Mouse (Mus musculus): ENCODE data around the gene 4930524N10Rik. TPM values are rescaled to one million over a fixed set of nuclear protein-coding genes. Genes with fewer than 3 reads are reported as not detected.

The 4930524N10Rik gene
- total RNA-seq (2021) (not detected), polyA plus RNA-seq (2012; rRNA removed) (not detected in 2 replicates)
- long read RNA-seq: 0 reads

- Histone ChIP-seq H3K4me1 (ENCODE audit: control insufficient read depth, insufficient read depth, low read length) (no peaks in the 10 kb centered on the region), H3K27me3 (ENCODE audit: control insufficient read depth, insufficient read depth, low read length) (no peaks in the 10 kb centered on the region), H3K79me2 (replicated peaks; ENCODE audit: control insufficient read depth, insufficient read depth, low read length) (no peaks in the 10 kb centered on the region), H3K4me3 (no peak within 1 kb of the TSS), H3K36me3 (ENCODE audit: control insufficient read depth, insufficient read depth, low read length) (no peaks in the 10 kb centered on the region), H3K27ac (no peak within 1 kb of the TSS), H3K9ac (ENCODE audit: low read depth, low read length) (no peak within 1 kb of the TSS)
- WGBS: 23% methylated on average over 1 of the region's 1 CpGs
- intact Hi-C loops (cut with DNase I): no loop called here
- no peak for DNase-seq
- TF ChIP-seq CTCF (IDR thresholded peaks at IDR 0.05): no peak
- no peak for TF ChIP-seq POLR2A (IDR thresholded peaks at IDR 0.05; ENCODE audit: insufficient read depth, low read depth, low read length)
- no peak for TF ChIP-seq EP300 (IDR thresholded peaks at IDR 0.05; ENCODE audit: insufficient read depth, low read depth, low read length)
Measured at GRCm38 (mm10) chrX:154343292-154343691, at the start of gene 4930524N10Rik. 4930524N10Rik (minus strand) TSS chrX:154343392.

DNA sequence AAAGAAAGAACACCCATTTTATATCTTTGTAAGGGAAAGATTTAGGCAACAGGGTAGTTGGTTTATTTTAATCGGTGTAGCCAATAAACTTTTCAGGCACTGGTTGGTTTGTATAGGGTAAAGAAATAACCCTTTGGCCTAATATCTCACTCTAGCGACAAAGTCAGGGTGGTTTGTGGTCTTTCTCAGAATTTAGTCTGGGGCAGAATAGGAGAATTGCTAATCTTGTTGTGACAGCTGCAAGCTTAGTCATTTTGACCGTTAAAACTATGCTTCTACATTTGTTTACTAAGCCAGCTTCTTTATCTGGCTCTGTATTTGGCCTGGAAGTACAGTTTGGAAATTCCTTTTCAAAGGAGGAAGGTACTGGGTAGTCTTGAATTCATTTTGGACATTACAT lies 6.8 kb upstream of the 4930524N10Rik start:
- Histone ChIP-seq H3K4me1 (ENCODE audit: control insufficient read depth, insufficient read depth, low read length) (no peaks in the 10 kb centered on the region), H3K4me3 (no peak overlapping the region), H3K27ac (no peak overlapping the region), H3K27me3 (ENCODE audit: control insufficient read depth, insufficient read depth, low read length) (no peaks in the 10 kb centered on the region), H3K9ac (ENCODE audit: low read depth, low read length) (no peak overlapping the region), H3K36me3 (ENCODE audit: control insufficient read depth, insufficient read depth, low read length) (no peaks in the 10 kb centered on the region), H3K79me2 (replicated peaks; ENCODE audit: control insufficient read depth, insufficient read depth, low read length) (no peaks in the 10 kb centered on the region)
- intact Hi-C loops (cut with DNase I): no loop called here
- 58% methylated on average over 3 of the region's 3 CpGs for WGBS
- no peak for DNase-seq
- no peak for TF ChIP-seq EP300 (IDR thresholded peaks at IDR 0.05; ENCODE audit: insufficient read depth, low read depth, low read length)
- TF ChIP-seq CTCF (IDR thresholded peaks at IDR 0.05): no peak
- no peak for TF ChIP-seq POLR2A (IDR thresholded peaks at IDR 0.05; ENCODE audit: insufficient read depth, low read depth, low read length)

GRCm38 (mm10) chrX:154349302-154350041 lies 6.3 kb upstream of the 4930524N10Rik start:
- no peaks in the 10 kb centered on the region for H3K36me3 ChIP-seq (ENCODE audit: control insufficient read depth, insufficient read depth, low read length)
- TF ChIP-seq EP300 (IDR thresholded peaks at IDR 0.05; ENCODE audit: insufficient read depth, low read depth, low read length) (no peak), CTCF (IDR thresholded peaks at IDR 0.05) (no peak), POLR2A (IDR thresholded peaks at IDR 0.05; ENCODE audit: insufficient read depth, low read depth, low read length) (no peak)
- 68% methylated on average over 7 of the region's 7 CpGs for WGBS
- H3K27ac ChIP-seq: no peak overlapping the region
- no peaks in the 10 kb centered on the region for H3K79me2 ChIP-seq (replicated peaks; ENCODE audit: control insufficient read depth, insufficient read depth, low read length)
- no peaks in the 10 kb centered on the region for H3K4me1 ChIP-seq (ENCODE audit: control insufficient read depth, insufficient read depth, low read length)
- H3K27me3 ChIP-seq (ENCODE audit: control insufficient read depth, insufficient read depth, low read length): no peaks in the 10 kb centered on the region
- intact Hi-C loops (cut with DNase I): no loop called here
- no peak for DNase-seq
- H3K9ac ChIP-seq (ENCODE audit: low read depth, low read length): no peak overlapping the region
- H3K4me3 ChIP-seq: no peak overlapping the region

- intact Hi-C loops (cut with DNase I): no loop called here
- Histone ChIP-seq H3K27ac (no peak overlapping the region), H3K9ac (ENCODE audit: low read depth, low read length) (no peak overlapping the region), H3K4me3 (no peak overlapping the region), H3K4me1 (ENCODE audit: control insufficient read depth, insufficient read depth, low read length) (no peaks in the 10 kb centered on the region), H3K79me2 (replicated peaks; ENCODE audit: control insufficient read depth, insufficient read depth, low read length) (no peaks in the 10 kb centered on the region), H3K27me3 (ENCODE audit: control insufficient read depth, insufficient read depth, low read length) (no peaks in the 10 kb centered on the region), H3K36me3 (ENCODE audit: control insufficient read depth, insufficient read depth, low read length) (no peaks in the 10 kb centered on the region)
- TF ChIP-seq CTCF (IDR thresholded peaks at IDR 0.05) (no peak), POLR2A (IDR thresholded peaks at IDR 0.05; ENCODE audit: insufficient read depth, low read depth, low read length) (no peak), EP300 (IDR thresholded peaks at IDR 0.05; ENCODE audit: insufficient read depth, low read depth, low read length) (no peak)
- WGBS: 55% methylated on average over 3 of the region's 3 CpGs
- DNase-seq: no peak
Measured at GRCm38 (mm10) chrX:154347933-154348332, 4.7 kb upstream of the 4930524N10Rik start.

Other genes with a start within 250 kb of the 4930524N10Rik start
- not detected for gene Gm15140, start 222.7 kb downstream of the 4930524N10Rik start, total RNA-seq (2021)
- not detected in 2 replicates for gene Gm15140, start 222.7 kb downstream of the 4930524N10Rik start, polyA plus RNA-seq (2012; rRNA removed)
- not detected for gene Samt4, start 138.6 kb upstream of the 4930524N10Rik start, total RNA-seq (2021)
- not detected in 2 replicates for gene Samt4, start 138.6 kb upstream of the 4930524N10Rik start, polyA plus RNA-seq (2012; rRNA removed)
- gene Samt2, start 236.0 kb upstream of the 4930524N10Rik start, total RNA-seq (2021): not detected
- gene Samt2, start 236.0 kb upstream of the 4930524N10Rik start, polyA plus RNA-seq (2012; rRNA removed): not detected in 2 replicates

Measured in heart, adult 2 months (tissue).